Mouse (Mus musculus): Measurements from ENCODE around the gene Chat. TPM values are rescaled to one million over a fixed set of nuclear protein-coding genes. Genes with fewer than 3 reads are reported as not detected.

The Chat gene
- polyA plus RNA-seq, 1 experiment from 2014 or later: 0.08 TPM

GRCm38 (mm10) chr14:32381066-32381465 lies 84.7 kb downstream of the Chat start:
- no peaks in the 10 kb centered on the region for H3K9me3 ChIP-seq (ENCODE audit: control insufficient read depth, low read length)
- no peak overlapping the region for H3K4me3 ChIP-seq (ENCODE audit: low read length)
- no peak for ATAC-seq (ENCODE audit: low FRiP score, low TSS enrichment)
- H3K27ac ChIP-seq (ENCODE audit: low read depth, low read length): no peak overlapping the region
- no peak overlapping the region for H3K9ac ChIP-seq (ENCODE audit: low read depth, low read length)
- 0 out of 2 replicates have a peak, but pooled peaks cover 2% of the 10 kb centered on the region for H3K4me1 ChIP-seq (ENCODE audit: control insufficient read depth, insufficient read depth, low read length)
- no peaks in the 10 kb centered on the region for H3K36me3 ChIP-seq (ENCODE audit: control insufficient read depth, insufficient read depth, low read length)
- 0 out of 2 replicates have a peak, but pooled peaks cover 11% of the 10 kb centered on the region for H3K27me3 ChIP-seq (ENCODE audit: control insufficient read depth, insufficient read depth, low read length)
- H3K4me2 ChIP-seq (replicated peaks; ENCODE audit: low read depth, low read length): no peak overlapping the region
- 22% methylated on average over 7 of the region's 7 CpGs for WGBS

DNA sequence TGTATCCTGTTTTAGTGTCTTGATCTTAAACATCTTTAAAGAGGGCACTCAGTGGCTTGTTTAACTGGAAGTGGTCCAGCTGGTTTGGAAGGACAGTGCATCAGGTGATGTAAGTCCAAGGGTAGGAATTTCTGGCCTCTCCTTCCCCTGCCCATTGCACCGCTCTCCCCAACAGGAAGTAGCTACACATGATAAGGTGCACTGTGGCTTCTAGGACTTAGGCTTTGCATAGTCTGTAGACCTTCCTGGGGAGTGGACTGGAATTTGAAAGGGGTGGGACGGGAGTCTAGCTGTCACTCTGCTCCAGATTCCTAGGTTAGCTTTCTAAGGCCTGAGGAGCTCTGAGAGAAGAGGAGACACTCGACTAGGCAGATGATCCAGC lies 85.7 kb downstream of the Chat start:
- Histone ChIP-seq H3K4me3 (ENCODE audit: low read length) (no peak overlapping the region), H3K27me3 (ENCODE audit: control insufficient read depth, insufficient read depth, low read length) (0 out of 2 replicates have a peak, but pooled peaks cover 11% of the 10 kb centered on the region), H3K4me1 (ENCODE audit: control insufficient read depth, insufficient read depth, low read length) (0 out of 2 replicates have a peak, but pooled peaks cover 2% of the 10 kb centered on the region), H3K9me3 (ENCODE audit: control insufficient read depth, low read length) (no peaks in the 10 kb centered on the region), H3K9ac (ENCODE audit: low read depth, low read length) (no peak overlapping the region), H3K27ac (ENCODE audit: low read depth, low read length) (no peak overlapping the region), H3K36me3 (ENCODE audit: control insufficient read depth, insufficient read depth, low read length) (no peaks in the 10 kb centered on the region), H3K4me2 (replicated peaks; ENCODE audit: low read depth, low read length) (no peak overlapping the region)
- WGBS: 49% methylated on average over 3 of the region's 3 CpGs
- no peak for ATAC-seq (ENCODE audit: low FRiP score, low TSS enrichment)

DNA sequence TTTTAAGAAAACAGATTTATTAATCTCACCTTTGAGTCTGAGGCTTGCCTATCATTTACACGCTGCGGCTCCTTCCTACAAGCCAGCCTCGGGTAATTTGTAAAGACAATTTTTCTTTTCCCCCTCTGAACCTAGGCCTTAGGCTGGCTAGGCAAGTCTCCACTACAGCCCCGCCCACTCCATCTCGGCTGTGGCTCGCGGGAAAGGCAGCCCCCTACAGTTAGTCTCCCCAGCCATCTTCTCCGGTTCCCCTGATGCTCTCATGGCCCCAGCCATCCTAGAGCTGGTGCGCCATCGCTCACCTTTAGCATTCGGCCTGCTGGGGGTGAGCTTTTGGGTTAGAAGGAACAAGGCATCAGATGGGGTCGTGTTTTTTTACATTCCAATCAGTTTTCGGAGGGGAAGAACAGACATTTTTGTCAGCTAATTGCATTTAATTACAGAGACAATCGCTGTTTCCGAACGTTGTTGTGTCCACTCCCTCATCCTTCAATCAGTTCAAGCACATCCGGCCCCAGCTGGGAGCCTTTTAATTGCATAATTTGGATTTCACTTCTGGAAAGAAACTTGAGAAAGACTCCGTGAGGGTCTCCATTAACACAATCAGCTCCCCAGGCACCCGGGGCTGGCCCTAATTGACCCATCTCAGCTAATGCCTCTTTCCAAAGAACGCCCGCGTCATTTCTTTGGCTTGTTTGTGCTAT lies 86.2 kb downstream of the Chat start:
- 0 out of 2 replicates have a peak, but pooled peaks cover 2% of the 10 kb centered on the region for H3K4me1 ChIP-seq (ENCODE audit: control insufficient read depth, insufficient read depth, low read length)
- 10% methylated on average over 22 of the region's 22 CpGs for WGBS
- no peak for ATAC-seq (ENCODE audit: low FRiP score, low TSS enrichment)
- H3K9ac ChIP-seq (ENCODE audit: low read depth, low read length): no peak overlapping the region
- no peaks in the 10 kb centered on the region for H3K9me3 ChIP-seq (ENCODE audit: control insufficient read depth, low read length)
- peak overlapping the region; percentile 12; the same call in 1 of the 2 replicates for H3K4me3 ChIP-seq (ENCODE audit: low read length)
- H3K27me3 ChIP-seq (ENCODE audit: control insufficient read depth, insufficient read depth, low read length): 0 out of 2 replicates have a peak, but pooled peaks cover 11% of the 10 kb centered on the region
- peak overlapping the region; percentile 25; the same call in 1 of the 2 replicates for H3K4me2 ChIP-seq (replicated peaks; ENCODE audit: low read depth, low read length)
- no peak overlapping the region for H3K27ac ChIP-seq (ENCODE audit: low read depth, low read length)
- H3K36me3 ChIP-seq (ENCODE audit: control insufficient read depth, insufficient read depth, low read length): no peaks in the 10 kb centered on the region

- no peak for ATAC-seq (ENCODE audit: low FRiP score, low TSS enrichment)
- H3K4me2 ChIP-seq (replicated peaks; ENCODE audit: low read depth, low read length): no peak overlapping the region
- 96% methylated on average over 2 of the region's 2 CpGs for WGBS
- H3K4me1 ChIP-seq (ENCODE audit: control insufficient read depth, insufficient read depth, low read length): no peaks in the 10 kb centered on the region
- H3K9ac ChIP-seq (ENCODE audit: low read depth, low read length): no peak overlapping the region
- H3K27me3 ChIP-seq (ENCODE audit: control insufficient read depth, insufficient read depth, low read length): no peaks in the 10 kb centered on the region
- no peak overlapping the region for H3K27ac ChIP-seq (ENCODE audit: low read depth, low read length)
- no peak overlapping the region for H3K4me3 ChIP-seq (ENCODE audit: low read length)
- no peaks in the 10 kb centered on the region for H3K36me3 ChIP-seq (ENCODE audit: control insufficient read depth, insufficient read depth, low read length)
- no peaks in the 10 kb centered on the region for H3K9me3 ChIP-seq (ENCODE audit: control insufficient read depth, low read length)
Measured at GRCm38 (mm10) chr14:32372510-32372909, 93.3 kb downstream of the Chat start.

DNA sequence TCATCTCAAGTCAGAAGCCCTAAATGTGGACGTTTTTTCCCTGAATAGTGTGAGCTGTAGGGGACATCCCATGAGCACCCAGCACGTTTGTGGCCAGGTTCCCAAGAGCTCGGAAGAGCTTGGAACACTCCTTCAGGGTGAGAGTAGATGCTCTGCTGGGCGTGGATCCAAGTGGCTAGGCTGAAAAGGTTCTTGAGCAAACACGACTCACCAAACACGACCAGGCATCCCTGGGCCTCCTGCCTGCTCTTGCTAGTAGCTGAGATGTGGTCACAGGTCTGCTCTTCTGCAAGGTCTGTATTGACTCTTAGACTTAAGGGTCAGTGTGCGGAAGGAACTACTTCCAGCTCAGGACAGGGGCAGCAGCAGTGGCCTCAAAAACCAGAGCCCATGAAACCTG lies 96.0 kb downstream of the Chat start:
- no peak overlapping the region for H3K4me3 ChIP-seq (ENCODE audit: low read length)
- no peaks in the 10 kb centered on the region for H3K4me1 ChIP-seq (ENCODE audit: control insufficient read depth, insufficient read depth, low read length)
- H3K4me2 ChIP-seq (replicated peaks; ENCODE audit: low read depth, low read length): no peak overlapping the region
- no peaks in the 10 kb centered on the region for H3K27me3 ChIP-seq (ENCODE audit: control insufficient read depth, insufficient read depth, low read length)
- no peak for ATAC-seq (ENCODE audit: low FRiP score, low TSS enrichment)
- no peak overlapping the region for H3K9ac ChIP-seq (ENCODE audit: low read depth, low read length)
- 75% methylated on average over 7 of the region's 7 CpGs for WGBS
- H3K9me3 ChIP-seq (ENCODE audit: control insufficient read depth, low read length): no peaks in the 10 kb centered on the region
- no peak overlapping the region for H3K27ac ChIP-seq (ENCODE audit: low read depth, low read length)
- H3K36me3 ChIP-seq (ENCODE audit: control insufficient read depth, insufficient read depth, low read length): no peaks in the 10 kb centered on the region

DNA sequence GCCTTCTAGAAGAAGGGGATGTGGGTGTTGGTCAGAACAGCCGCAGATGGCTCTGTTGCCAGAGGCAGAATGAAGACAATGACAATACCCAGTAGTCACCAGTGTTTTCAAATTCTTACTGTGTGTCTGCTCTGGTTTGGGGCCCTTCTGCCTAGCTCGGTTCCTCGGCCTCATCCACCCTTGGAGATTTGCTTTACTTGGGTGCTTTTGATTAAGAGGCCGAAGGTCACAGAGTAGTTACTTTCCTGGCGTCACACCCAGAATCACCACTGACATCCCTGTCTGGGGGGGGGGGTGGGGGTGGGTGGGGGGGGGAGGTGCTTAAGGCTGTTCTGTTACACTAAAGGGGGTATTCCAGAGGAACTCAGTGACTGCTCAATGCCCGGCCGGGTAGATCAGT lies 101.4 kb downstream of the Chat start:
- WGBS: 50% methylated on average over 7 of the region's 7 CpGs
- no peaks in the 10 kb centered on the region for H3K9me3 ChIP-seq (ENCODE audit: control insufficient read depth, low read length)
- no peak overlapping the region for H3K9ac ChIP-seq (ENCODE audit: low read depth, low read length)
- no peak for ATAC-seq (ENCODE audit: low FRiP score, low TSS enrichment)
- H3K4me1 ChIP-seq (ENCODE audit: control insufficient read depth, insufficient read depth, low read length): no peaks in the 10 kb centered on the region
- no peak overlapping the region for H3K27ac ChIP-seq (ENCODE audit: low read depth, low read length)
- no peaks in the 10 kb centered on the region for H3K36me3 ChIP-seq (ENCODE audit: control insufficient read depth, insufficient read depth, low read length)
- H3K27me3 ChIP-seq (ENCODE audit: control insufficient read depth, insufficient read depth, low read length): no peaks in the 10 kb centered on the region
- H3K4me3 ChIP-seq (ENCODE audit: low read length): no peak overlapping the region
- H3K4me2 ChIP-seq (replicated peaks; ENCODE audit: low read depth, low read length): no peak overlapping the region

Other genes with a start within 250 kb of the Chat start
- 8.7 and 11.3 TPM in 2 replicates for gene Ogdhl, start 144.0 kb downstream of the Chat start, polyA plus RNA-seq (2014; fragmentation: Nextera tagmentation; extraction: Ambion mirVana)
- gene 1700024G13Rik, start 77.6 kb downstream of the Chat start, polyA plus RNA-seq (2014; fragmentation: Nextera tagmentation; extraction: Ambion mirVana): not detected in 2 replicates
- not detected in 2 replicates for gene Slc18a3, start 1.1 kb downstream of the Chat start, polyA plus RNA-seq (2014; fragmentation: Nextera tagmentation; extraction: Ambion mirVana)
- gene Ercc6, start 47.5 kb upstream of the Chat start, polyA plus RNA-seq (2014; fragmentation: Nextera tagmentation; extraction: Ambion mirVana): 15.9 and 23.6 TPM in 2 replicates
- gene Prrxl1, start 133.4 kb upstream of the Chat start, polyA plus RNA-seq (2014; fragmentation: Nextera tagmentation; extraction: Ambion mirVana): 0.08 TPM in 1 of 2 replicates, not detected in the other
- 0.19 and 0.27 TPM in 2 replicates for gene 3425401B19Rik, start 219.3 kb upstream of the Chat start, polyA plus RNA-seq (2014; fragmentation: Nextera tagmentation; extraction: Ambion mirVana)